Mouse (Mus musculus) spleen, adult 2 months (tissue): Measurements from ENCODE around the gene Acsbg2.

Experiments
- CTCF ChIP-seq: fragments of 200-500 bp; IDR thresholded peaks from 2 replicates; pipeline ENCODE4 v1.5.1; 2011; ENCODE audit warnings: mild to moderate bottlenecking, inconsistent platforms; ENCODE audit not compliant: insufficient read depth, insufficient read length, insufficient replicate concordance; ENCODE audit errors: extremely low read depth
- POLR2A ChIP-seq: fragments of 200-500 bp; IDR thresholded peaks from 2 replicates; pipeline ENCODE4 v1.6.1; 2011; ENCODE audit warnings: low read depth, low read length, inconsistent platforms

DNA sequence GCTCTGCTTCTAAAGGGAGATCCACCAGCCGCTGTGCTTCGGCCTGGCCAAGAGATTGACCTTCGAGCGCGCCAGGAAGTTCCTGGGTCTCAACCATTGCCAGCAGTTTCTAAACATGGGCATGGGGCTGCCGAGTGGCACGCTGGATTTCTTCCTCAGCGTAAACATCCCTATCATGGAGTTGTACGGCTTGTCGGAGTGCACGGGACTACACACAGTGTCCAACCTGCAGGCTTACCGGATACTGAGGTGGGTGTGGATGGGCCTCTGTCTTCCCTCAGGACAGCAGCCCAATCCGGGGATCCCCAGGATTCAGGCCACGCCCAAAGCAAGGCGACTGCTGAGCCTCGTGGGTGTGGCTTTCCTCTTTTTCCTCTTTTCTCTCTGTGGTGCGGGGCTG is 9.4 kb upstream of the Acsbg2 start:
- TF ChIP-seq CTCF = no peak
- TF ChIP-seq POLR2A = no peak
